Mouse (Mus musculus) adrenal gland, adult (tissue): Measurements from ENCODE around the gene Zfp672.

ENCODE experiments used
- DNase-seq, 2 experiments: peaks; one replicate each; pipeline ENCODE4 v3.0.0; 2022 to 2023; ENCODE audit warnings: low spot score in 1 of 2; ENCODE audit not compliant: inconsistent age in 2 of 2

The Zfp672 gene

DNA sequence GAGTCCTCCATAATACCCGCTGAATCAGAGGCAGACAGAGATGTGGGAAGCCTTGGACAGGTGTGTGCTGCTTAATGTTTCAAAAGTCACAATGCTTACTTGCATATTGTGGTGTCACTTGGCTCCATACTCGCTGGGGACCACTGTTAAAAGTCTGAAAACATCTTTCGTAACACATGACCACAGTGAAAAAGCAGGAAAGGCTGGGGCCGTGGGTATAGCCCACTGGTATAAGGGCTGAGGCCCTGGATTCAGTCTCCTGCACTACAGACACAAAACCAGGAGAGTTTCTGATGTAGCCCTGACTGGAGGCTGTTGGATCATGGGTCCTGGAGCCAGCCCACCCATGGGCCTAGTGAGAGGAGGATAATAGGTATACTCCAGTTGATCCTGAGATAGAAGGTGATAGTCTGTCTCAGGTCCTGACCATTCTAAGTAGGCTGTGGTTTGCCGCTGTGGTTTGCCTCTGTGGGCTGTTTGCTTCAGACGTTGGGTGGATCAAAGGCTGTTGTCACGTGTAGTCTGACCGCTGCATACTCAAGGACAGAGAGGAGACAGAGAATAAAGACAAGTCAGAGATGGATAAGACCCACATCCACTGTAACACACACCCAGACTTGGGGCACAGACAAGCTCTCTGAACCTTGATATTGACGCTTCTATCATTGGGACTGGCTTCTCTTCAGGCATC lies 40.0 kb downstream of the Zfp672 start:
- DNase-seq = peak; percentile 47 to 60

- no peak for DNase-seq
Observed at GRCm38 (mm10) chr11:58282518-58282917, 47.6 kb downstream of the Zfp672 start.

DNA sequence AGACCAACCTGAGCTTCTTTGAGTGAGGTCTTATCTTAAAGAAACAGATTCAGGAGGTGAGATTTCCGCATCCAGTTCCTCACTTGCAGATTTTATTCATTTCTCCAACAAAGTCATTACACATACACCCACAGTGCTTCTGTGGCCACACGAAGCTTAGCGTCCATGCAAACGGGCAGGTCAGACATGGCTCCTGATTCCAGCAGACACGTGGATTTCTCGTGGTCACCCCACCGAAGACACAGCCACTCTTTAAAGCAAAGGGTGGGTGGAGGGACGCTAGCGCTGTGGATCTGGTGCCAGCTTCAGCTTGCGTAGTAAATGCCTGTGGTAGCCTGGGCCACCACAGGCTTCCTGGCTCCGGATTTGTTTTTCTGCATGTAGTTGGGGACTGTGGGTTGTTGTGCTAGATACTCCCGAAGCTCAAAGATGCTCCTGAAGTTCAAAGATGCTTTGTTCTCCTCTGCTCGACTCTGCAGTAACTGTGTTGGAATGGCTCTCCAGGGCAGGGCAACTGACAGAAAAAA lies 48.1 kb downstream of the Zfp672 start:
- DNase-seq = no peak

GRCm38 (mm10) chr11:58275756-58276155 lies 54.4 kb downstream of the Zfp672 start:
- no peak for DNase-seq

DNA sequence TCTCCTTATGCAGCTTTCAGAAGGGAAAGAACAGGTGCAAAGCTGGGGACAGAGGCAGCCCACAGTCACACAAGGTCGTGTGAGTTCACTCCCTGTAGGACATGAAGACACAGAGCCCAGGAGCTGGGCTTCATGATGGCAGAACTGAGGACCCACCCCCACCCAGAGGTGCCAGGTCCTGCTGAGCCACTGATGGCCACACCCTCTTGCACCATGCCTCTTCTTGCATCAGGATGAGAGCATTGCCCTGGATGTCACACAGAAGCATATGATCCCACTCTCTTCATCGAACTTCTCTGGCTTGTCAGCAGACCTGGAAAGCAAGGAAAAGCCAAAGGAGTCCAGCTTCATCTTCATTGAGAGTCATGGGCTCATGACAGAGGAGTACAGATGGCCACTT lies 55.6 kb downstream of the Zfp672 start, which contains the start of gene 4930438A08Rik:
4930438A08Rik (plus strand) TSS at position 228 of the 400 bp plus-strand sequence.
- DNase-seq = no peak

GRCm38 (mm10) chr11:58268285-58268684 lies 61.9 kb downstream of the Zfp672 start:
- DNase-seq = no peak
